Mouse (Mus musculus): ENCODE results near the gene Siah2. TPM values are rescaled to one million over a fixed set of nuclear protein-coding genes. Genes with fewer than 3 reads are reported as not detected.

The Siah2 gene
- polyA plus RNA-seq, 1 experiment from 2014 or later = 6.5 TPM

GRCm38 (mm10) chr3:58660636-58661035 is 31.6 kb downstream of the Siah2 start:
- Histone ChIP-seq H3K36me3 (no peaks in the 10 kb centered on the region), H3K9ac (replicated peaks) (no peak overlapping the region), H3K4me2 (no peak overlapping the region), H3K27ac (no peak overlapping the region), H3K4me3 (replicated peaks) (no peak overlapping the region), H3K4me1 (replicated peaks) (no peaks in the 10 kb centered on the region), H3K9me3 (0 out of 2 replicates have a peak, but pooled peaks cover 11% of the 10 kb centered on the region), H3K27me3 (no peaks in the 10 kb centered on the region)
- ATAC-seq (ENCODE audit: insufficient number of reproducible peaks, insufficient read depth, low FRiP score, low TSS enrichment, low read depth) = no peak
- WGBS = 84% methylated on average over 4 of the region's 4 CpGs

- ATAC-seq (ENCODE audit: insufficient number of reproducible peaks, insufficient read depth, low FRiP score, low TSS enrichment, low read depth) = no peak
- H3K27me3 ChIP-seq = no peaks in the 10 kb centered on the region
- no peak overlapping the region for H3K4me2 ChIP-seq
- no peak overlapping the region for H3K9ac ChIP-seq (replicated peaks)
- 30% methylated on average over 2 of the region's 2 CpGs for WGBS
- no peaks in the 10 kb centered on the region for H3K4me1 ChIP-seq (replicated peaks)
- no peaks in the 10 kb centered on the region for H3K36me3 ChIP-seq
- H3K27ac ChIP-seq = no peak overlapping the region
- no peak overlapping the region for H3K4me3 ChIP-seq (replicated peaks)
- H3K9me3 ChIP-seq = 0 out of 2 replicates have a peak, but pooled peaks cover 8% of the 10 kb centered on the region
Observed at GRCm38 (mm10) chr3:58657356-58657755, 34.8 kb downstream of the Siah2 start.

- Histone ChIP-seq H3K4me3 (replicated peaks) (no peak overlapping the region), H3K27me3 (no peaks in the 10 kb centered on the region), H3K9me3 (0 out of 2 replicates have a peak, but pooled peaks cover 8% of the 10 kb centered on the region), H3K36me3 (no peaks in the 10 kb centered on the region), H3K27ac (no peak overlapping the region), H3K9ac (replicated peaks) (no peak overlapping the region), H3K4me1 (replicated peaks) (no peaks in the 10 kb centered on the region), H3K4me2 (no peak overlapping the region)
- ATAC-seq (ENCODE audit: insufficient number of reproducible peaks, insufficient read depth, low FRiP score, low TSS enrichment, low read depth) = peak; percentile 71
- WGBS = 56% methylated on average over 17 of the region's 17 CpGs
Observed at GRCm38 (mm10) chr3:58655362-58656130, 36.7 kb downstream of the Siah2 start.

GRCm38 (mm10) chr3:58653907-58654306 is 38.3 kb downstream of the Siah2 start:
- WGBS = 69% methylated on average over 5 of the region's 5 CpGs
- H3K36me3 ChIP-seq = no peaks in the 10 kb centered on the region
- H3K9me3 ChIP-seq = no peaks in the 10 kb centered on the region
- H3K4me3 ChIP-seq (replicated peaks) = no peak overlapping the region
- no peaks in the 10 kb centered on the region for H3K4me1 ChIP-seq (replicated peaks)
- no peak overlapping the region for H3K9ac ChIP-seq (replicated peaks)
- H3K27ac ChIP-seq = no peak overlapping the region
- H3K4me2 ChIP-seq = no peak overlapping the region
- no peak for ATAC-seq (ENCODE audit: insufficient number of reproducible peaks, insufficient read depth, low FRiP score, low TSS enrichment, low read depth)
- no peaks in the 10 kb centered on the region for H3K27me3 ChIP-seq

- H3K9ac ChIP-seq (replicated peaks) = no peak overlapping the region
- WGBS = 71% methylated on average over 4 of the region's 4 CpGs
- no peaks in the 10 kb centered on the region for H3K27me3 ChIP-seq
- no peak overlapping the region for H3K4me3 ChIP-seq (replicated peaks)
- ATAC-seq (ENCODE audit: insufficient number of reproducible peaks, insufficient read depth, low FRiP score, low TSS enrichment, low read depth) = no peak
- H3K4me2 ChIP-seq = no peak overlapping the region
- no peak overlapping the region for H3K27ac ChIP-seq
- no peaks in the 10 kb centered on the region for H3K36me3 ChIP-seq
- no peaks in the 10 kb centered on the region for H3K9me3 ChIP-seq
- no peaks in the 10 kb centered on the region for H3K4me1 ChIP-seq (replicated peaks)
Observed at GRCm38 (mm10) chr3:58650328-58650727, 41.9 kb downstream of the Siah2 start.

DNA sequence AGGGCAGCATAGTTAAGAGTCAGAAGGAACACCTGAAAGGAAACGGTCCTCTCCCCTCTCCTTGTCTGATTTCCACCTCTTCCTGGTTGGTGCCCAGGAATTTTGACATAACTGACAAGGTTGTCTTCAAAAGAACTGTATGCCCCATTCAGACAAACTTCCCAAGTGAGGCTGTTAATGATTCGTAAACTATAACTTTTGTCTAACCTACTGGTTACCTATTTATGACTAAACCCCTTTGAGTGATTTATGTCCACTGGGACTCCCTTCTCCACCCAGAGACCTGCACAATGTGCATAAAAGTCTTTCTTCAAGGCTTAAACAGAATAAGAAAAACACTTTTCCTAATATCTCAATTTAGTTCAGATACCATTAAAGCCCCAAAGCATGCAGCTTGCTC is 45.0 kb downstream of the Siah2 start:
- Histone ChIP-seq H3K27me3 (no peaks in the 10 kb centered on the region), H3K36me3 (no peaks in the 10 kb centered on the region), H3K9me3 (no peaks in the 10 kb centered on the region), H3K27ac (no peak overlapping the region), H3K4me2 (no peak overlapping the region), H3K9ac (replicated peaks) (no peak overlapping the region), H3K4me3 (replicated peaks) (no peak overlapping the region), H3K4me1 (replicated peaks) (no peaks in the 10 kb centered on the region)
- no peak for ATAC-seq (ENCODE audit: insufficient number of reproducible peaks, insufficient read depth, low FRiP score, low TSS enrichment, low read depth)
- 75% methylated on average over 2 of the region's 2 CpGs for WGBS

DNA sequence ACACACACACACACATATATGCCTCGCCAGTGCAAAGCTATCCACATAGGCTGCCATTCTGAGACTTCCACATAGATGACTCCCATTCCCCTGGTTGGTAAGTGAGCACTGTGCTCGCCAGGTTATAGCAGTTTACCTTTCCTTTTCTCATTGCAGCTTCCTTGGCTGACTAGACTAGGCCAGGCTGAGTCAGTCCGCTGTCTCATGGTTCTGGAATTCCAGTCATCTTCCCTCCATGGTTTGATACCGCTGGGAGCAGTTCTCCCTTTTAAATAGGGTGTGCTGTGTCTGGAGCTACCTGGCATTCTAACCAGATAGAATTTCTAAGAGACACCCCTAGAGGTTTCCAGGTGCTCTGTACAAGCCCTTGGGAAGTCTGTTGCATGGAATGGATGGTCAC is 46.0 kb downstream of the Siah2 start:
- 86% methylated on average over 4 of the region's 4 CpGs for WGBS

DNA sequence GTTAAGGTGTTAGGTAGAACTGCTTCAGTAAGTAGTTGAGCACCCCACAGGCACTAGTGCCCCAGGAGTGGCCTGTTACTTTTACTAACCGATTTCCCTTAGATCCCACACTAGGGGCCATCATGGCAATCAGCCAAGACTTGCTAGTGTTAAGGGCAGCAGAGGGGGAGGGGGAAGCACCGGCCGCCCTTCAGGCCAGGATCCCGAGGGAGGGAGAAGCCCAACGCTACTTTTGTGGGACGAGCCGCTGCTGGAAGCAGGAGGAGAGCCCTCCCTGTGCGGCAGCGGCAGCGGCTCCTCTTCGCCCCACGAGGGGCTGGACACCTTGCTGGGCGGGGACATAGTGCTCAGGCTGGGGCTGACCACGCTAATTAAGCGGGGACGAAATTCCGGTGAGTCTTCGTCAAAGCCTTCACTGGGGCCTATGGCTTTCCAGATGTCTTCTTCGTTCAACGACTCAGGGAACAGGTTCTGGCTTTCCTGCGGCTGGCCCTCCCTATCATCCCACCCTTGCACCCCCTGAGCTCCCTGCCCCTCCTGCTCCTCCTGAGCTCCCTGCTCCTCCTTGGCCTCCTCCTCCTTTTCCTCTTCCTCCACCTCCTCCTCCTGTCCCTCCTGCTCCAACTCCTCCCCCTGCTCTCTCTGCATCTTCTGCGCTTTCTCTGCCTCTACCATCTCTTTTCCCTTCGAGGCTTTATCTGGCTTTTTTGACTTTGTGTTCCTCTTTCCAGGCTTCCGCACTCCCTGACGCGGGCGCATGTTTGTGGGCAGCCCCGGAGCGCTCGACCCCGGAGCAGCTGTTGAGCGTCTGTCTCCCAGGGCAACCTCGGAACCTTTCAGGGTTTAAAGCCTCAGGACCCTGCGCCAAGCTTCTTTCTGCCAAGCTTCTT is 55.5 kb downstream of the Siah2 start, which contains the start of gene Erich6:
Gene Erich6, minus strand, starts transcription at position 802 of the 890 bp plus-strand sequence.
- H3K27ac ChIP-seq = 0 out of 2 replicates have a peak within 1 kb of the TSS, but pooled peaks have one; percentile 8
- WGBS = under 1% methylated on average over 34 of the region's 34 CpGs

More for the DNA sequence above, 46.0 kb downstream of the Siah2 start:
- no peak overlapping the region for H3K27ac ChIP-seq
- no peak overlapping the region for H3K9ac ChIP-seq (replicated peaks)
- no peak for ATAC-seq (ENCODE audit: insufficient number of reproducible peaks, insufficient read depth, low FRiP score, low TSS enrichment, low read depth)
- no peaks in the 10 kb centered on the region for H3K36me3 ChIP-seq
- no peak overlapping the region for H3K4me2 ChIP-seq
- no peaks in the 10 kb centered on the region for H3K4me1 ChIP-seq (replicated peaks)
- H3K9me3 ChIP-seq = no peaks in the 10 kb centered on the region
- H3K4me3 ChIP-seq (replicated peaks) = no peak overlapping the region
- H3K27me3 ChIP-seq = no peaks in the 10 kb centered on the region

GRCm38 (mm10) chr3:58631693-58632092 is 60.5 kb downstream of the Siah2 start:
- Histone ChIP-seq H3K9ac (replicated peaks) (no peak overlapping the region), H3K27me3 (no peaks in the 10 kb centered on the region), H3K4me1 (replicated peaks) (peaks cover 8% of the 10 kb centered on the region), H3K27ac (no peak overlapping the region), H3K36me3 (no peaks in the 10 kb centered on the region), H3K4me3 (replicated peaks) (no peak overlapping the region), H3K9me3 (no peaks in the 10 kb centered on the region), H3K4me2 (no peak overlapping the region)
- WGBS = 84% methylated on average over 2 of the region's 2 CpGs
- no peak for ATAC-seq (ENCODE audit: insufficient number of reproducible peaks, insufficient read depth, low FRiP score, low TSS enrichment, low read depth)

More for the DNA sequence above, 55.5 kb downstream of the Siah2 start, which contains the start of gene Erich6:
- Histone ChIP-seq H3K9me3 (peaks cover 3% of the 10 kb centered on the region; the same call in 1 of the 2 replicates), H3K9ac (replicated peaks) (peak within 1 kb of the TSS; percentile 66), H3K36me3 (no peaks in the 10 kb centered on the region), H3K4me2 (peak within 1 kb of the TSS; percentile 96), H3K27me3 (no peaks in the 10 kb centered on the region), H3K4me1 (replicated peaks) (peaks cover 8% of the 10 kb centered on the region), H3K4me3 (replicated peaks) (peak within 1 kb of the TSS; percentile 53)
- ATAC-seq (ENCODE audit: insufficient number of reproducible peaks, insufficient read depth, low FRiP score, low TSS enrichment, low read depth) = peak; percentile 75; the same call in 1 of the 2 replicates

DNA sequence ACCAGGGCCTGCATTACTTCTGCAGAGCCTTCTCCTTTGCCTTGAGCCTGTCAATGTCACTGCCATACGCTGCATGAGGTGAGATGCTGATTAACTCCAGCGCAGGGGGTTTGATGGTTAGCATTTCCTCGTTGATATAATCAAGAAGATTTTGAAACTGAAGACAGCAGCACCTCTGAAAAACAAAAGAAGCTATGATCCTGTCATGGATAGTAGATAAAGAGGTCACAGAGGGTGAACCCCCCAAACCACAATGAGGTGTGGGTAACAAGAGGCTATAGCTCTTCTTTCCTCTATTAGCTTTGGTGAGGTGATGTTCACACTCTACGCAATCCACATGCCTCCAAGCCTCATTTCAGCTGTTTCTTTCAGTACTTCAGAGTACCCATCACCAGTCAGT is 67.2 kb downstream of the Siah2 start:
- no peak overlapping the region for H3K9ac ChIP-seq (replicated peaks)
- 83% methylated on average over 4 of the region's 4 CpGs for WGBS
- H3K4me2 ChIP-seq = no peak overlapping the region
- H3K27ac ChIP-seq = no peak overlapping the region
- no peaks in the 10 kb centered on the region for H3K27me3 ChIP-seq
- H3K36me3 ChIP-seq = no peaks in the 10 kb centered on the region
- ATAC-seq (ENCODE audit: insufficient number of reproducible peaks, insufficient read depth, low FRiP score, low TSS enrichment, low read depth) = no peak
- H3K9me3 ChIP-seq = no peaks in the 10 kb centered on the region
- H3K4me3 ChIP-seq (replicated peaks) = no peak overlapping the region
- no peaks in the 10 kb centered on the region for H3K4me1 ChIP-seq (replicated peaks)
